Mouse (Mus musculus): ENCODE results near the gene Esp38.
"Not testable (repeated sequence)": the region's sequence is repeated elsewhere in the genome, so short reads cannot be mapped to it uniquely, and the experiment has no call there.

Esp38 gene

GRCm38 (mm10) chr17:39950220-39950619 lies at the start of gene Esp38:
Gene Esp38 (plus strand): TSS chr17:39950520.
- no peak for DNase-seq

DNA sequence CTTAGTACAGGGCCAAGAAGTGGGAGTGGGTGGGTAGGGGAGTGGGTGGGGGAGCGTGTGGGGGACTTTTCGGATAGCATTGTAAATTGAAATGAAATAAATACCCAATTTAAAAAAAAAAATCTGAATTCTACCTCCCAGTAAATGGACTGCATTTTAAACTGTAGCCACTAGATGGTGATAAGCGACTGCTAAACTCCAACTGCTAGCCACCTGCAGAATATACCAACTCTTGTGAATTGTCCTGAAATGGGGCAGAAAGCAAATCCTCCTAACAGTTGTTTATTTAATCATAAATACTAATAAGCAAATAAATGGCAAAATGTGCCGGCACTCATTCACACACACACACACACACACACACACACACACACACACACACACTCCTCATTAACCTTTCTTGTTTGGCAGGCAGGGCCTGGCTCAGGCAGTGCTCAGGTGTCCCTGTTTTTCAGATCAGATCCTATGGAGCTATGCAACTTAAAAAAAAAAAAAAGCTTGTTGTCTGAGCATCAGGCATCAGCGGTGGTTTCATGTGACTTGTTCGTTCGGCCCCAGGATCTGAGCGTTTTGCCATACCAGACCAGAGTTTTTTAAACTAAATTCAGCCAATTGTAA lies 47.3 kb upstream of the Esp38 start:
- not testable (repeated sequence) for DNase-seq
